Mouse (Mus musculus): ENCODE measurements around the gene Slc4a1.

GRCm38 (mm10) chr11:102413059-102413458, 47.1 kb upstream of the Slc4a1 start:
- TF ChIP-seq POLR2A (IDR thresholded peaks at IDR 0.05; ENCODE audit: extremely low read depth, insufficient read depth, low read length) (no peak), CTCF (IDR thresholded peaks at IDR 0.05; ENCODE audit: low read depth, low read length) (no peak)

Measured in liver, adult 2 months (tissue).